Mouse (Mus musculus) lung, postnatal 25 days (tissue): ENCODE measurements around the gene Klhl35.

Experiments used
- DNase-seq: peaks from one replicate; pipeline ENCODE4 v3.0.0; 2022; ENCODE audit warnings: low spot score

Gene Klhl35

DNA sequence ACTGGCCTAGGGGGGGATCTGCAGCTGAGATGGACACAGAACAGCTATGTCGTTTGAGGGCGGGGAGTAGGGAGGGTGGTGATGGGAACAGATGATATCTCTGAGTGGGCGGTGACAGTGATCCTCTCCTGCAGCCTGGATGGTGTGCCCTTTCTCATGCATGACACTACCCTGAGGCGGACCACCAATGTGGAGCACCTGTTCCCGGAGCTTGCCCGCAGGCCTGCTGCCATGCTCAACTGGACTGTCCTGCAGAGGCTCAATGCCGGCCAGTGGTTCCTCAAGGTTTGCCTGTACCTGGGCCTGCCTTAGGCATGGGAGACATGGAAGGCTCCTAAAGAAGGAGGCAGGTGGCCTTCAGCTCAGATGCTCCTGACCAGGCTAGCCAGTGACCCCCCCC lies 12.9 kb upstream of the Klhl35 start:
- no peak for DNase-seq

DNA sequence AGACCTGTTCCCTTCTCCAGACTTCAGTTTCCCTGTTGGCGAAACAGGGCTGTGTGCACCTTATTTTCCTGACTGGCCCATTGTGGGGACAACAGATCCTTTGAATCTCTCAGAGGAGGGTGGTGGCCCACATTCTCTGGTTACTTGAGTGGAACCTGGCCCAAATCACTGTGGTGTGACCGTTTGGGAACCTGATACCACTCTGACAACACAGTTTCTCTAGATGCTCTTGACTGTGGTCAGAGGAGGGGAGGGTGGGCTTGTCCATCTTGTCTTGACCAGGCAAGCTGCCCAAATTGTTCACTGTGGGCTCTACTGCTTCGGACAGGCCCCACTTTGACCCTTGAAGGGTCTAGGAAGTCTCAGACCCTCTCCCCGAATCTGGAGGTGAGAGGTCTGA lies 11.8 kb upstream of the Klhl35 start:
- no peak for DNase-seq

DNA sequence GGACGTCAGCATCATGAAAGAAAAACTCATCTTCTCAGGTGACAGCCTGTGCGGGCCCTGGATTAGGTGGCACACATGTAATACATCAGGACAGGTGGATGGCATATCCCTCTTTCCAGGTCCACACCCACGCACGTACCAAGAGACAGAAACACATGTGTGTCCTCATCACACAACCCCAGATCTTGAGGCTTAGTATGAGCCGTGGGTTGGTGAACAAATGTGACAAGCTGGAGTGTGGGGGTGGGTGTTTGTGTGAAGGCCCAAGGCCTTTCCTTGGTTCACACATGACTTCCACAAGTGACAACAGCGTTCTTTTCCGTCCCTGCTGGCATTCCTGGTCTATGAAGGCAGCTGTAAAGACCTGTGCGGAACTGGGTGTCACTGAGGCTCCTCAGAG lies 7.0 kb upstream of the Klhl35 start:
- no peak for DNase-seq

DNA sequence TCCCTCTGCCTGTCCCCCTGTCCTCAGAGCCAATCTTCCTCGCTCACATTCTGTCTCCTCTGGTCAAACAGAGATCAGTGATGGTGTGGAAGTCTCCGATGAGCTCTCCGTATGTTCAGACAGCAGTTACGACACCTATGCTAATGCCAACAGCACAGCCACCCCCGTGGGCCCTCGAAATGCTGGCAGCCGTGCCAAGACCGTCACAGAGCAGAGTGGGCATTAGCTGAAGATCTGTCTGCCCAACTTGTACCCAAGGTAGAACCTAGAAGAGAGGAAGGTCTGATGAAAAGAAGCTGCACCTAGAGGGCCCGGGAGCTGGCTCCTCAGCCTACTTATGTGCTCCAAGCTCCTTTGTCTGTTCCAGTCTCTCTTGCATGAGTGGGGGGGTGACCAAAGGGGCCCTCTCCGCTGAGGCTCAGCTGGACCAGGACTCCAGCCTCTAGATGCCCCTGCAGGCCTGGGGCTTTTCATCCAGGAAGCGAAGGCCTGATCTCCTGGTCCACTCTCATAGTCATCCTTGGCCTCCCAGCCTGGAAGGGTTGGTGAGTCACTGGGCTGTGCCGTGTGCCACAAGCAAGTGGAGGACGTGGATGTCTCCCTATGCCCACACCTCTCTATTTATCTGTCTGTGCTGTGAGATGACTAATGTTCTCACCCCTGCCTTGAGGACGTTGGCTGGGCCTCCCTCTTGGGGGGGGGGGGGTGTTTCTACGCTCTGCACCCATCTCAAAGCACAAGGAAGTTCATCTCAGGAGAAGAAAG lies 5.7 kb upstream of the Klhl35 start:
- no peak for DNase-seq

DNA sequence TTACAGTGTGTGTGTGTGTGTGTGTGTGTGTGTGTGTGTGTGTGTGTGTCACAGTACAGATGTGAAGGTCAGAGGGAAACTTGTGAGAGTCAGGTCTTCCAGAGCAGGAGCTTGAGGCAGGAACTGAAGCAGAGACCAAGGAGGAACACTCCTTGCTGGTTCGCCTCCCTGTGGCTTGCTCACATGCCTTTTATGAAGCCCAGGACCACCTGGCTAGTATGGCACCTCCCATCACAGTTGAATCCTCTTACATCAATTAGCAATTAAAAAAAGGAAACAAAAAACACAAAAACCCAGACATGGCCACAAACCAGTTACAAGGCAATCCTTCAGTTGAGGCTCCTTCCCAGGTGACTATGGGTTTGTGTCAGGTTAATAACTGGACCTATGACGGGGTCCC lies 2.7 kb upstream of the Klhl35 start:
- no peak for DNase-seq

DNA sequence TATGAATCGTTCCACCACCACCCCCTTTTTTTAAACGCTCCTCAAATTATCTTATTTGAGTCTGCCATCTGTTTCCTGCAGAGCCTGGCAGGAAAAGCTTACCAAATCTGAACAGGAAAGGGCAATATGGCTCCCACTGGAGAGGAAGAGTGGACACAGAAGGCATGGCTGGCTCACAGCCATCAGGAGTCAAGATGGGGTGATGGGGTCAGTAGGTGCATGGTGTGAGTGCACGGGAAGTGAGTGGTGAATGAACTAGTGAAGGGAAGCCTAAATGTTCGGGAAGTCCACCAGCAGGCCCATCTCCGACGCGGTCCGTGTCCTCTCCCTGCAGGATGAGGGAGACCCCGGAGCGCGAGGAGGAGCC lies 2.1 kb downstream of the Klhl35 start:
- peak; percentile 48 for DNase-seq

DNA sequence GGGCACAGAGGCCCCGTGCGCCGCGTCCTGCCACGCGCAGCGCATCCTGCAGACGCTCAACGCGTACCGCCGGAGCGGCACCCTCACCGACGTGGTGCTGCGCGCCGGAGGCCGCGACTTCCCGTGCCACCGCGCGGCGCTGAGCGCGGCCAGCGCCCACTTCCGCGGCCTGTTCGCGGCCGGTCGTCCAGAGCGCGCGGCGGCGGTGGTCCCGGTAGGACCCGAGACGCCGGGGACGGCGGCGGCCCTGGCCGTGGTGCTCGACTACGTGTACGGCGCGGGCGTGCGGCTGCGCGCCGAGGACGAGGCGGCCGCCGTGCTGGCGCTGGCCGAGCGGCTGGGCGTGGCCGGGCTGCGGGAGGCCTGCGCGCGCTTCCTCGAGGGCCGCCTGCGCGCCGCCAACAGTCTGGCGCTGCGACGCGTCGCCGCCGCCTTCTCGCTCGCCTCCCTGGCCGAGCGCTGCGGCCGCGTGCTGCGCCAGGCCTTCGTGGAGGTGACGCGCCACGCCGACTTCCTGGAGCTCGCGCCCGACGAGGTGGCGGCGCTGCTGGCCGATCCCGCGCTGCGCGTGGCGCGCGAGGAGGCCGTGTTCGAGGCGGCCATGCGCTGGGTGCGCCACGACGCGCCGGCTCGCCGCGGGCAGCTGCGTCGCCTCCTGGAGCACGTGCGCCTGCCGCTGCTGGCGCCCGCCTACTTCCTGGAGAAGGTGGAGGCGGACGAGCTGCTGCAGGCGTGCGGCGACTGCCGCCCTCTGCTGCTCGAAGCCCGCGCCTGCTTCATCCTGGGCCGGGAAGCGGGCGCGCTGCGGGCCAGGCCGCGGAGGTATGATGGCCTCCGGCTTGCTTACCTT lies 2.7 kb downstream of the Klhl35 start:
- DNase-seq: peak; percentile 61

DNA sequence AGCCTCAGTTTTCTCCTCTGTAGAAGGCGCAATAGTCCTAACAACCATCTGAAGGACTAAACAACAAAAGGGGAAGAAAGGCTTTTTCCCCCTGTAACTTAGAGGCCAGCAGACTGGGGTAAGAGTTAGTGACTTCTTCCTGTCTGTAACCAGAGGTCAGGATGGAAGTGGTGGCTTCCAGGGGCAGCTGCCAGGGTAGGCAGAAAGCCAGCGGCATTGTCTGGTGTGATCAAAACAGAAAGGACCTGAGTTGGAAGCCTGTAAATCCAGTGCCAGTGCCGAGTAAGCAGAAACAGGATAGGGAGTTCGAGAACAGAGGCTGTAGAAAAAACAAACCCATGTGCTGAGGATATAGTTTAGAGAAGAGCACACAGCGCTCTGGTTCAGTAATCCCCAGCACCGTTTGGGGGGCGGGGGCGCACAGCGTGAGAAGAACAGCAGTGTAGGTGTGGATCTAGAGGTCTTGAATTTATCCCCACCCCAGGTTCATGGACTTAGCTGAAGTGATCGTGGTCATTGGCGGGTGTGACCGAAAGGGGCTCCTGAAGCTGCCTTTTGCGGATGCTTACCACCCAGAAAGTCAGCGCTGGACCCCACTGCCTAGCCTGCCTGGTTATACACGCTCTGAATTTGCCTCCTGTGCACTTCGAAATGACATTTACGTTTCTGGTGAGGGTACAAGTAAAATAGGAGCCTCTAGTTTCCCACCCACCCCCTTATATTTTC lies 4.0 kb downstream of the Klhl35 start:
- peak; percentile 65 for DNase-seq

DNA sequence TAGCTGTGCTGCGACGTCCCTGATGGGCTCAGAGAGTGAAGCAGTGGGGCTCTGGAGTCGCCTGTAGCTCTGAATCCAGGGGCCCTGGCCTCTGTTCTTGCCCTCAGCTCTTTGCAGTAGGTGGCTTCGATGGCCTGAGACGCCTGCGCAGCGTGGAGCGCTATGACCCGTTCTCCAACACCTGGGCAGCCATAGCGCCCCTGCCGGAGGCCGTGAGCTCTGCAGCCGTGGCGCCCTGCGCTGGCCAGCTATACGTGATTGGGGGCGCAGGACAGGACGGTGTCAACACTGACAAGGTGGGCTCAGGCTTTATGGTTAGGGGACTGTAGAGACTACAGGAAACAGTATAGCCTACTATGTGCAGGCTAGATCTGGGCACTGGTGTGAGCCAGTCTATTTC lies 5.8 kb downstream of the Klhl35 start:
- no peak for DNase-seq

DNA sequence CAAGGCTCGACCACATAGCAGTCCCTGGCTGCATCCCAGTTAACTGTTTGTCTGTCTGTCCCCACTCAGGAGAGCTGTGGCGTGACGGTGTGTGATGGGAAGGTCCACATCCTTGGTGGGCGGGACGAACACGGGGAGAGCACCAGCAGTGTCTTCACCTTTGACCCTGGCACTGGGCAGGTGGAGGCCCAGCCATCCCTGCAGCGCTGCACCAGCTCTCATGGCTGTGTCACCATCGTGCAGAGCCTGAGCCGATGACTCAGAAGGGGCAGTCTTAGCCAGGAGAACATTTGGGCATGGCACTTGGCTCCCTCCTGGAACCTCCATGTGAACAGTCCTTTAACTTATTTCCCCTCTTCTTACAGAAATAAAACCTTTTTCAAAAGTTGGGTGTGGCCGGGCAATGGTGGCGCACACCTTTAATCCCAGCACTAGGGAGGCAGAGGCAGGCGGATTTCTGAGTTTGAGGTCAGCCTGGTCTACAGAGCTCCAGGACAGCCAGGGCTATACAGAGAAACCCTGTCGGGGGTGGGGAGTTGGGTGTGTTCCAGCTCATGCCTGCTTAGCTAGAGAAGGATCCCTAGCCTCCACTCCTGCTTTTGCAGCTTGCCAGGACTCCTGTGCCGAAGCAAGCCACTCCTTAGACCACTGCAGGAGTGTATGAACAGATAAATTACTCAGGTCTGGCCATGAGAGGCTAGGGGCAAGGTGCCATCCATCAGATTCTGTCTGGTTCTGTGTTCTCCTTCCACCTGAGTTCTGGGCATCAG lies 8.0 kb downstream of the Klhl35 start:
- DNase-seq: no peak

DNA sequence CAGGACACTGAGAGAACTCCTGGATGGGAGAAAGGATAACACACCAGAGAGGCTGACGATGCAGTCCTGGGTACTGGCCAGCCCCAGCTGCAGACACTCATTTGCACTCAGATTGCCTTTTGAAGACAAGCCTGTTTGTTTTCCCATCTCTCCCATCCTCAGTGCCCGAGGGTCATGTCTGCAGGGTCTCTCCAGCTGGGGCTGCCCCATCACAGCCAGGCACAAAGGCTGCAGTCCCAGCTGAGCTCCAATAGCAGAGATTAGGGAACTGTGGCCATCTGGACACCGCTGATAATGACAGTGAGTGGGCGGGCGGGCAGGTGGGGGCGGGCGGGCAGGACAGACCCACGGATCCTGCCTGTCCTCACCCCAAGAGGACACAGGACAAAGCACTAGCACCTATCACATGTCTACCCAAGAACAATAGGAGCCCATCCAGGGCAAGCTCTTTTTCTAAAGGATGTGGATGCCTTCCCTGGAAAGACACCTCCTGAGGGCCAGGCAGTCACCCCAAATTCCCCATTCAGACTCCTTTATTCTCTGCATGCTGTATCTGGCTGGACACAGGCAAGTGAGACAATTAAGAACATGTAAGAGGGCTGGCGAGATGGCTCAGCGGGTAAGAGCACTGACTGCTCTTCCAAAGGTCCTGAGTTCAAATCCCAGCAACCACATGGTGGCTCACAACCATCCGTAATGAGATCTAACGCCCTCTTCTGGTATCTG lies 9.2 kb downstream of the Klhl35 start:
- peak; percentile 70 for DNase-seq

DNA sequence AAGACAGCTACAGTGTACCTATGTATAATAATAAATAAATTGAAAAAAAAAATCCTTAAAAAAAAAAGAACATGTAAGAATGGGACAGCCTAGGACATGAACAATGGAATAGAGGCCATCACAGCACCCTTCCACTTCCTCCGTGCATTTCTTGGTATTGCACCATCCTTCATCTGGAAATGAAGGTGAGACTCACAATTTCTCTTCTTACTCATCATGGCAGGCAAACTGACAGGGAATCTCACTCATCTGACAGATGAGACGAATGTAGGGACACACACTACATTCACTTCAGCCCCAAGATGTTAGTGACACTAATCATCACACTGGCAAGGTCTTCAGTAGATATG lies 9.7 kb downstream of the Klhl35 start:
- no peak for DNase-seq

DNA sequence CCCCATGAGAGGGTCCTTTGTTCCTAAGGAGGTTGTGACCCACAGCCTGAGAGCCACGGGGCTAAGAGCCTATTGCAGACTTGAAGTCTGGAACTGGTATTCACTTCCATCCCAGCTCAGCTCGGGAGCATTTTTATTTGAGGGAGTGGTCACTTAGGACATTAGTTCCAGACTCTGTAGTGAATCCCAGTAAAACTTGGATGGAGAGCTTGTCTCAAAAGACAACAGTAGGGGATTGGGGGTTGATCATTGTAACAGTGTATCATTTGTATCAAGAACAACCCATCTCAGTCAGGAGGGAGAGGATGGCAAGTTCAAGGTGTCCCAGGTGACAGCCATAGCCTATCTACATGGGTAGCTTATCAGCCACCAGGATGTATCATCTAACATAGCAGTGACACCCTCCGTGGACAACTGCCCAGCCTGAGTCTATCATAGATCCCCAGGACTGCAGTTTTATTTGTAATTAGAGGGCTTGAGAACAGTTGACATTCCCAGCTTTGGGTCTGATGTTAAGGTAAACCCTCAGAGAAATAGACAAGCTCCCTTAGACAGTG lies 10.8 kb downstream of the Klhl35 start:
- DNase-seq: no peak

DNA sequence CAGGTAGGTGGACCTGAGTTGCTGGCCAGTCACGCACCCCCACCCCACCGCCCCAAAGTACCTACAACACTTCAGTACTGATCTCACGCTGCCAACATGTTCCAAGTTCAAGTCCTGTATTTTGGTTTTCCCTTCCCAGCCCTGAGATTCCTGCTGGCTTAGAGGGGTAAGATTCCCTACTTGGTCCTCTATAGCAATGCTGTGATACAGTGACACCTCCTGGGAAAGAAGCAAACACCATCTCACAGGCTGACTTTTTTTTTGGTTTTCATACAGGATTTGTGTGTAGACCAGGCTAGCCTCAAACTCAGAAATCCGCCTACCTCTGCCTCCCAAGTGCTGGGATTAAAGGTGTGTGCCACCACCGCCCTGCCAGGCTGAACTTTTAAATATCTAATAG lies 11.4 kb downstream of the Klhl35 start:
- DNase-seq: no peak

DNA sequence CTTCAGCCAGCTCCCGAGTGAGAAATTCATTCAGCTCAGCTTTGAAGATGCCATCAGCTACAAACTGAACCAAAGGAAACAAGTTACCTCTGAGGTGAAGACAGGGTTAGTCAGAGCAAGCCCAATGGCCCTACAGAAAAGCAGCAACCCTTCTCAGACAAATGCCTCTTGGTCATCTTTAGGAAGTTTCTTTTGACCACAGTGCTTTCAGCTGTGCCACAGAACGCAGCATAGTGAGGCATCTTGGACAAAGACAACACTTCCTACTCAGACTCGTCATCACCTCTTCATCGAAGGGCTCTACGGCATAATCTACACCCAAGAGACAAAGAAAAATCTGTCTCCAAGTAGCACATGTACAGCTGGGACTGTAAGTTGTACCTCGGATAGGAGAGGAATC lies 16.8 kb downstream of the Klhl35 start:
- DNase-seq: no peak

DNA sequence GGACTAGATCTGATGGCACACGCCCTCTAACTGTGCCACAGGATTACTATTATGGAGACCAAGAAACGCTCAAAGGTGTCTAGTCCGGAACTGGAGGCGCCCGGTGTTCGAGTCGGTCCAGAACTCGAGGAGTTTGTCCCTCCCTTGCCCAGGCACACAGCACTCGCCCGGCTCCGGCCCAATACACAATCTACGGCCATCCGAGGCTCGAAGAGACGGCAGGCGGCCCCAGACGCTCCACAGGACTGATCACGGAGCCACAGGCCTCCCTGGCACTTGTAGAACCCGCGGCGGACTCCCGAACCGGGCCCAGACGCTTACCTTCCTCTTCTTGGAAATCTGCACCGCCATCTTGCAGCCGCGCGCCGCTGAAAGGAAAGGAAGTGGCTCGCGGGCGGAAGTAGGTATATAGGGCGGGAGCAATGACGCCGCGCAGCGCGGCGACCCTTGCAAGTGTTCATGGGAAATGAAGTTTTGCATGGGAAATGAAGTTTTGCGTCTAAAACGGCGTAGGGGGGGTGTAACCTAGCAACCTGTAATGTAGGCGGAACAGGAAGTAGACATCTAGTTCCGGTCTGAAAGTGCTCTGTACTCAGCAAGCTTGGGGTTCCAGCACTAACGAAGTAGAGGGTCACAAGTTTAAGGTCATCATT lies 17.6 kb downstream of the Klhl35 start, which contains the start of gene Rps3:
Rps3 (minus strand) TSS at position 468 of the 653 bp plus-strand sequence.
- peak; percentile 97 for DNase-seq

DNA sequence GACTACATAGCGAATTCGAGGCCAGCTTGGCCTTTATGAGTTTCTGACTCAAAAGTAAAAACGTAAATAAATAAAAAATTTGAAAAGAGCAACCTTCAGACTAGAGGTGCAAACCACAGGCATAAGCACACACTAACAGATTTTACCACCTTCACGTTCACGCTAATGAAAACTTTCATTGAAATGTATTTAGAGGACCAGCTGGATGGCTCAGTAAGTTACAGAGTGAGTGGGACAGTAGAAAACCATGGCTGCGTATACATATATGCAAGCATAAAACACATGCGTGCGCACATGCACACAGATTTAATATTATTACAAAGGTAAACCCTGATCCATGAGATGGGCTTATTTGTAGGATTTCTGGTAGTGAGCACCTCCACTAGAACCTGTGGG lies 18.1 kb downstream of the Klhl35 start:
- DNase-seq: no peak

DNA sequence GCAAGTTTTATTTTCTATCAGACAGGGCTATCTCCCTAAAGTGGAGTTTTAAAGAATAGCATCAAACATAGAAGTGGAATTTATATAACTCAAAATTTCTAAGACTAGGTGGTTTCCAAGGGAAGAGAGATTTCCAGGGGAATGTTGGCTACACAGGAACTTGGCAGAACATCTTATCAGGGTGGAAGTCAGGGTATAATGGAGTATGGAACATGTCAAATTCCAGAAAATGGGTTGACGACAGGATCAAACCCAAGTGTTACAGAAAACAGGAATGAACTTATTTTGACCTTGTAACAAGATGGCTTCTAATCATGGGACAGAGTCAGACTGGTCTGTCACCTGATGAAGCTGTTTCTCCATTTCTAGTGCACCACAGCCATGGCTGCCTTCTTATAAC lies 18.9 kb downstream of the Klhl35 start:
- no peak for DNase-seq

DNA sequence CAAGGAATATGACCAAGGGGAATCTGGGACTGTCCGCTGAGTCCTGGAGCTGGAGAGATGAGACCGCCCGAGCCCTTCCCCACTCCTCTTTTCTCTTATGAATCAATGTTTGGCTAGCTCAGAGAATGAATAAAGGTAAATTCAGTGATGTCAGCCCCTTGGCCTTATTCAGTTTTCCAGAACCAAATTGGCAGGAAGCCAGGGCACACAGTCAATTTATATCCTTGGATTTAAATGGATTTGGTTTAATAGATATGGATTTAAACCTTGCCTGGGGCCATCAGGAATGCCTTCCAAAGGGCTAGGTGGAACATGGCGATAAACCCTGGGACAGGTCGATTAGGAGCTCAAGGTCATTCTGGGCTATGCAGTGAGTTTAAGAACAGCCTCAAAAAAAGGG lies 23.9 kb downstream of the Klhl35 start:
- DNase-seq: no peak

DNA sequence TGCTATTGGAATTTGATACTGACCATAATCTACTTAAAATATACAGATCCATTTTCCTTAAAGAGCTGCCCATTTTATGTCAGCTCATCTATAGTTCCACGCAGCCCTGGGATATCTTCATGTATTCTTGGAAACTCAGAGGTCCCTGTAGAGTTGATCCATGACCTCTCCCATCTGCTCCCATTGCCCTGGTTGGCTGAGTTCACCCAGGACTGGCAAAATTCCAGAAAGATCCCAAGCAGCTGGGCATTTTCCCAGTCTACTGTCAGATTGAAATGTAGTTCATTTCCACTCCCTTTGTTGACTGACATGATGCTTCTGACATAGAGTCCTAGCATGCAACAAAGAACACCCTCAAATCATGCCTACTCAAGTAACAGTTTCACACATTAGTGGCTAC lies 33.3 kb downstream of the Klhl35 start:
- no peak for DNase-seq

DNA sequence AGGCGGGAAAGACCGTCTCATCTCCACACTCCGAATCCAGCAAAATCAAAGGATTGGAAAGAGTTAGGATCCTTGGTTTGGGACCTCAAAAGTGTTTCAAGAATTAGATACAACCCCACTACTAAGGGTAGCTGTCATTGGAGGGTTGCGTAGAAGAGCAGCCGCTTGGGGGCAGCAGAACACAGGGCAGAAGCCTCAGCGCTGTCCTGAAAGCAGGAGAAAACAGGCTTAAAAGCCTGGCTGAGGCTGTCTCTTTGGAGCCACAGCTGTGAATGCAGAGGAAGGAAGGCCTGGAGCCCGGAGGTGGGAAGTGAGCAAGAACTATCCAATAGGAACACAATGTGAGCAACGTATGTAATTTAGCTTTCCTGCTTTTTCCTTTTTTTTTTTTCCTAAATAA lies 34.4 kb downstream of the Klhl35 start:
- peak; percentile 83 for DNase-seq
